Mouse (Mus musculus) thymus, postnatal 10 days (tissue): ENCODE results near the gene Retreg3.

Experiments used
- DNase-seq, 2 experiments: peaks; one replicate each; pipeline ENCODE4 v3.0.0; 2021; ENCODE audit warnings: low spot score in 2 of 2

Retreg3 gene

DNA sequence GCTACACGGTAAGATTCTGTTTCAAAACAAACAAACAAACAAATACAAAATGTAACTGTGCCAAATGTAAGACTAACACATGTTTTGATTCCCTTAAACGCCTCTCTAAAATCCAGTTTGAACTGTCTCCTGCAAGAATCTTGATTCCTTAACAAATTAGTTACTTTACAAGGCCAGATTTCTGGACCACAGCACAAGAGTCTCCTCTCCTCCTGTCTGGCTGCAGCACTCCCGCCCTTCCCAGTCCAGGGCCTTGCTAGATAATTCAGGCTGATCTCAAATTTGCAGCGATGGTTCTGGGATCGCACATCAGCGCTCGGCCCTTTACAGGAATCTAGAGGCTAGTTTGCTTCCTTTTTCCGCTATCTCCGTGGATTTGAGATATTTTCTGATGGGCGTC is 38.0 kb downstream of the Retreg3 start:
- DNase-seq = no peak

- no peak for DNase-seq
Observed at GRCm38 (mm10) chr11:101080421-101080820, 39.3 kb downstream of the Retreg3 start.

GRCm38 (mm10) chr11:101079746-101080145 is 39.9 kb downstream of the Retreg3 start:
- peak in 1 of 2 experiments; percentile 47 for DNase-seq

GRCm38 (mm10) chr11:101078121-101078520 is 41.6 kb downstream of the Retreg3 start, which contains the start of gene Hsd17b1:
TSS of gene Hsd17b1 (plus strand) at chr11:101078411.
- no peak for DNase-seq

GRCm38 (mm10) chr11:101071810-101072428 is 47.8 kb downstream of the Retreg3 start:
- DNase-seq = no peak

GRCm38 (mm10) chr11:101070987-101071386 is 48.7 kb downstream of the Retreg3 start:
- no peak for DNase-seq

DNA sequence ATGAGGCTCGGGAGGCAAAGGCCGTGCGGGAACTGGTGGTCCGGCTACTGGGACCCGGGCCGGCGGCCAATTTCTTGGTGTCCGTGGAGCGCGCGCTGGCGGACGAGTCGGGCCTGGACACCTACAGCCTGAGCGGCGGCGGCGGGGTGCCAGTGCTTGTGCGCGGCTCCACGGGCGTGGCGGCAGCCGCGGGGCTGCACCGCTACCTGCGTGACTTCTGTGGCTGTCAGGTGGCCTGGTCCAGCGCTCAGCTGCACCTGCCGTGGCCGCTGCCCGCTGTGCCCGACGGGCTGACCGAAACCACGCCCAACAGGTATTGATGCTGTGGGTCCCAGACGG is 49.5 kb downstream of the Retreg3 start:
- DNase-seq = no peak

DNA sequence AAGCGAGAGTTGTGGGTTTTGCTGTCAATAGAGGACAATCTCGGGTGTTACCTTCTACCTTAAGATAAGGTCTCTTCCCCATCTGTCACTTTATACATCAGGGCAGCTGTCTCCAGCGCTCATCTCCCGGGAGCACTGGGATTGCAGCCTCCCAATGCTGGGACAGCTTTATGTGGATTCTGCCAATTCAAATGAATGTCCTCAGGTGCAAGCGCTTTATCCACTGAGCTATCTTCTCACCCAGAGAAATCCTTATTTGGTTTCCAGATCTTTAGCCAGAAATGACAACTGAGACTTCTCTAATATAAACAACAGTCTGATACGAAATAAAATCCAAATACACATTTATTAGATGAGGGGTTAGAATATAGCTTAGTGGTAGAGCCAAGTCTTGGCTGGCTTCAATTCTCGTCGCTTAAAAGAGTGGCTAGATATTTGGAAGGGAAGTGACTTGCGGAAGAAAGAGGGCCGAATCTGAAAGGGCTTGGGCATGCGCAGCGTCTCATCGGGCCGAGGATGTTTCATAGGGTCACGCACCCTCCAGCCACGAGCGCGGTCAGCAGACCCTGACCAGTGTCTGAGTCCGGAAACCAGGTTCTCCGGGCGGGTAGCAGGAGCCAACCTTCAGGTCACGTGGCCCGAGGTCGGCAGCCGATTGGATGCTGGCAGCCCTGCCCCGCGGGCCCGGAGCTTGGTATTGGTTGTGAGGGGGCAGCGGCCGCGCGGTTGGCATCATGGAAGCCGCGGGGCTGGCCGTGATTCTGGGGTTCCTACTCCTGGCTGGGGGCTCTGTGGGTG is 50.1 kb downstream of the Retreg3 start, which contains the start of gene Naglu:
Naglu (plus strand) TSS at position 622 of the 798 bp plus-strand sequence.
- DNase-seq = peak; percentile 88 to 91

DNA sequence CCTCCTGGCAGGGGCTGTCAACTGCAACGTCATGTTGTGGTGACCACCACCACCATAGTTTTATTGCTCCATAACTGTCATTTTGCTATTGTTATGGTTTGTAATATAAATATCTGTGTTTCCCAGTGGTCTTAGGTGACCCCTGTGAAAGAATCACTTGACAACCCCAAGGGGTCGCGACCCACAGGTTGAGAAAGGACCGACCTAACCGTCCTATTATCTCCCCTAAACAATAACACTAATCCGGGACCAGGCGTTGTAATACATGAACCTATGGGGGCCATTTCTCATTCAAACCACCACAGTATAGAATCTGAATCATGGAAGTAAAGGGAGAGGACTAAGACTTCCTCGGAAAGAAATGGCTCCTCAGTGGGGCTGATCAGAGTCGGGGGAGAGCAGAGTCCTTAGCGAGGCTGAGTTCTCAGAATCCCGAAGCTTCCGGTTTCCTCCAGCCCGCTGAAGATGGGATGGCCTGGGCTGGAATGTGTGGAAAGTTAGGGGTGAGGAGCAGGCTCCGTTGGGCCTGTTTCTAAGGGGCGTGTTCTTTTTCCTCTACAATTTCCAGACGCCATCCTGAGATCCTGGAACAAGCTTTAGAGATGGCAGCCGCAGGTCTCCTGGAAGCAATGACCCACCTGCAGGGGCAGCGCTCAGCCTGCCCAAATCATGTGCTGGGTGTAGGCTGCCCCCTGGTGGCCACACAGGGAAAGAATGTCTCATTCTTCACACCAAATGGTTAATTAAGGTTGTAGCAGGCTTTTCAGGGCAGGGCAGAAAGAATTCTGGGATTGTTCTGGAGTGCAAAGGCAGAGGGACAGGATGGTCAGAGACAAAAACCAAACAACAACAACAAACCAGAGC is 52.9 kb downstream of the Retreg3 start:
- DNase-seq = peak; percentile 76 to 88

GRCm38 (mm10) chr11:101065002-101065401 is 54.7 kb downstream of the Retreg3 start:
- DNase-seq = no peak

DNA sequence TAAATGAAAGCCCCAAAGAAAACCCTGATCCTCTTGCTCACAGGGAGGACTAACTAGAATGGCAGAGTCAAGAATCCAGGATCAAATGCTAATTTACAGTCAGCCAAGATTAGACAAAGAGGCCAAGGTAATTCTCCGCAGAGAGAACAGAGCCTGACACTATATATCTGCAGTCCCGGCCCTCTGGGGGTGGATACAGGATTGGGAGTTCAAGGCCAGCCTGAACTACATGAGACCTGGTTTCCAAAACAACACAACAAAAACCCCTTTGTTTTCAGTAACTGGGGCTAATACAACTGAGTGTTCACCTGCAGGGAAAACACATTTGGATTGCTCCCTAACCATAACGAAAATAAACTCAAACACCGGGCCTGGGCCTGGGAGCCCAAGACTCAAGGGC is 55.2 kb downstream of the Retreg3 start:
- DNase-seq = no peak

GRCm38 (mm10) chr11:101063676-101064327 is 55.9 kb downstream of the Retreg3 start:
- peak; percentile 80 to 81 for DNase-seq

DNA sequence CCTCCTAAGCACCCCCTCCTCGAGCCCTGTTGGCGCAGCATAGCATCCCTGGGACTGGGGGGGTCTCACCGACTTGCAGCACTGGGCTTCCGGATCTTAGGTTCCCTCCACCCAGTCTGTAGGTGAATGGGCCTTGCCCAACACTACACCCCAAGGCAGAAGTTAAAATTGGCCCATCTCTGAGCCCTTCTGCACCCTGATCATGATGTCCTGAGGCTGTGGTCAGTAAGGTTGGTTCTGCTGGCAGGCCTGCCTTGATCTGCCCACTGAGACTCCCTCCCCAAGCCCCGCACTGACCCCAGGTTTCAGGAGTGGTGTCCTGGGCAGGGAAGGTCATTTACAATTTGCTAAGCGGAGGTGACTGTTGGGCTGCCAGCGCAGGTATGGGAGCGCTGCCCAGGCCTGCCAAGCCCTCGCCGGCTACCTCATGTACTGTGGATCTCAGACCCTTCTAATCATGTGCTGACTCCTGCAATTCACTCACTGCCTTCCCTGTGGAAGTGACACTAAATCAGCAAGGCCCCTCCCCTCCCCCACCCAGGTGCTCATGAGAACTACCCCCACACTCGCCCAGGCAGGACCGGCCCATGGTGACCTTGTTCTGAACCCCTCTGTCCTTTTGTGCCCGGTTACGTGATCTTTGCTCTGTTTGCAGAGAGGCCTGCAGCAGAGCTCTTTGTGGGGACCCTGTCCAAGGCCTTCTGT is 56.6 kb downstream of the Retreg3 start:
- no peak for DNase-seq

DNA sequence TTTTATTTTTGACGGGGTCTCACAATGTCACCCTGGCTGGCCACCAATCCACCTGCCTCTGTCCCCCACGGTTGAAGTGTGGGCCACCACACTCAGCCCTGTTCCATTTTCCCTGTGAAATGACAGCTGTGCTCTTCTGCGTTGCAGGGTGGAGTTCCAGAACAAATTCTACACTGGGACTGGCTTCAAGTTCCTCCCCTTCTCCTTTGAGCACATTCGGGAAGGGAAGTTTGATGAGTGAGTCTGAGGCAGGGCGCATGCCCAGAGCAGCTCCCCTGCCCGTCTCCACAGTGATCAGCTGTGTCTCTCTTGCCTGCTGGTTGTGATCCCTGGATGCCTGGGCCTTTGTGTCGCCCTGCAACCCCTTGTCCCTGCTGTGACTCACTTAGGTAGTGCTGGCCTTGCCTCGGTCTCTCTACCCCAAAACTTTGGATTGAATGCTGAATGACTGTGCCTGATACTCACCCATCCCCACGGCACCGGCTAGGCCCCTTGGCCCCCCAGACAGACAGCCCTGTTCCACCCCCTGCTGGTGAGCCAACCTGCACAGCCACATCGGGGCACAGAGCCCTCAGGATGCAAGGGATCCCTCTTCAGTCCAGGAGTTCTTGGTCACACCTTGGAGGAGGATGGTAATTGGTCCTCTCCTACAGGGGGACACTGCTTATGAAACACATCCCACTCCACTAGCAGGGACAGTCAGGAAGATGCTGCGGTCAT is 57.4 kb downstream of the Retreg3 start:
- no peak for DNase-seq

DNA sequence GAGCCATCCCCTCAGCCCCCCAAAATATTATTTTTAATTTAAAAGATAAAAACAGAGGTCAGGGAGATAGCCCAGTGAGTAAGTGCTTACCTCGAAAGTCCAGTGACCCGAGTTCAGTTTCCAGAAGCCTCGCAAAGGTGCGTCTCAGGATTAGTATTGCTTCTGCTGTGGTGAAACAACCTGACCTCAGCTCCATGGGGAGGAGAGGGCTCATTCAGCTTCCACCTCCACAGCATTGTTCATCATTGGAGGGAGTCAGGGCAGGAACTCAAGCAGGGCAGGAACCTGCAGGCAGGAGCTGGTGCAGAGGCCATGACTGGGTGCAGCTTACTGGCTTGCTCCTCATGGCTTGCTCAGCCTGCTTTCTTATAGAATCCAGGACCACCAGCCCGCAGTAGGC is 58.6 kb downstream of the Retreg3 start:
- DNase-seq = no peak

- no peak for DNase-seq
Observed at GRCm38 (mm10) chr11:101060126-101060525, 59.6 kb downstream of the Retreg3 start.

GRCm38 (mm10) chr11:101059473-101059872 is 60.2 kb downstream of the Retreg3 start:
- no peak for DNase-seq

- no peak for DNase-seq
Observed at GRCm38 (mm10) chr11:101058726-101059125, 61.0 kb downstream of the Retreg3 start.

- DNase-seq = peak; percentile 82 to 95
Observed at GRCm38 (mm10) chr11:101057860-101058259, 61.8 kb downstream of the Retreg3 start.

DNA sequence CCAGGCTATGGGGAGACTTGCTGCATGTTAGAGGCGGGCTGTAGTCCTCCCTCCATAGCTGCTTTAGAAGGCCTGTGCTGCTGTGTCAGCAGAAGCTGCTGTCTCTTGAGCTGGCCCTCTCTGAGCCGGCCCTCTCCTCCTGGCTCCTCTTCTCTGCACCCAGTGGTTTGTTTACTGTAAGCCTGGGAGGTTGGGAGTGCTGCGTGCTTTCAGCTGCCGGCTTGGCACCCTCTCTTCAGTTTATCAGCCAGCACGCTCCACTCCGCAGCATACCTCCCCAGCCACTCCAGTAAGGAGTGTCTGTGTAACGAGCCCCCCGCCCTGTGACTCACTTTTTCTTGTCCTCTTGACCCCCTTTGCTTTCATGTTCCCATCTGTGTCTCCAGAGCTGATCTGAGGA is 62.8 kb downstream of the Retreg3 start:
- no peak for DNase-seq
